Mouse (Mus musculus) cerebellum, adult (tissue): Measurements from ENCODE around the gene Acot6.

Source experiments
- ATAC-seq: cut with Nextera tagmentation; 2 replicates; pipeline ENCODE4 v1.9.2; 2017; ENCODE audit warnings: mild to moderate bottlenecking, moderate library complexity, mixed read lengths; ENCODE audit not compliant: insufficient number of reproducible peaks, low FRiP score, low TSS enrichment

Gene Acot6

DNA sequence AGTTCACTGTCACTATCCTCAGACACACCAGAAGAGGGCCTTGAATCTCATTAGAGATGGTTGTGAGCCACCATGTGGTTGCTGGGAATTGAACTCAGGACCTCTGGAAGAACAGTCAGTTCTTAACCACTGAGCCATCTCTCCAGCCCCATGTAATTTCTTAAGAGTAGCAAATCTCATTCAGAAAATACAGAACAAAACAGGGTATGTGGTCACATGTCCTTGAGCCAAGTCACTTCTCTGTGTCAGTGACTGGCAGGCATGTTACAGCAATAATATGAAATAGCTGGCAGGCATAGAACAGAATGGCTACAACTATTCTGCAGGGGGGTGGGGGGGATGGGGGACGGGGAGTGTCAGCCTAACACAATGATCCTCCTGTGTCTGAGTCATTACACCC is 383 bp upstream of the Acot6 start:
- no peak for ATAC-seq

DNA sequence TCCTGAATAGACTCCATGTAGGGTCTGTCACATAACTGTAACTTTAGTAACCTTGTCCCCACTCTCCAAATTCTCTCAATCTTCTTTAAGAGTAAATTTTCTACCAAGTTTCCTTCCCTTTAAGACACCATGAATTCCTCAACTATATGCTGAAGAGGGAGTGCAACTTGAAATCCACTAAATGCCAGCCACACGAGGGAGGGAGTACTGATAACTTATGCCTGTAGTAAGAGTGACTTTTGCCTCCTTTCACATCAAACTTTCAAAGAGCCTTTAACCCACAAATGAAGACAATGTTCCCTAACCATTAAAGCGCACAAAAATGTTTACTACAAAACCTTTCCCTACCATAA is 1.0 kb downstream of the Acot6 start:
- no peak for ATAC-seq

DNA sequence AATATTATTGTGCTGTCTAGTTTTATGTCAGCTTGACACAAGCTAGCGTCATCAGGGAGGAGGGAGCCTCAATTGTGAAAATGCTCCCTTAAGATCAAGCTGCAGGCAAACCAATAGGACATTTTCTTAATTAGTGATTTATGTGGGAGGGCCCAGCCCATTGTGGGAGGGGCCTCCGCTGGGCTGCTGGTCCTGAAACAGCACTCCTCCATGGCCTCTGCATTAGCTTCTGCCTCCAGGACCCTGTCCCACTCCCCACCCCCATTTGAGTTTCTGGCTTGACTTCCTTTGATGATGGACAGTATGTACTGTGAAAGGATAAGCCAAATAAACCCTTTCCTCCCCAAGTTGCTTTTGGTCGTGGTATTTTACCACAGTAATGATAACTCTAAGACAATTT is 6.6 kb downstream of the Acot6 start:
- no peak for ATAC-seq

DNA sequence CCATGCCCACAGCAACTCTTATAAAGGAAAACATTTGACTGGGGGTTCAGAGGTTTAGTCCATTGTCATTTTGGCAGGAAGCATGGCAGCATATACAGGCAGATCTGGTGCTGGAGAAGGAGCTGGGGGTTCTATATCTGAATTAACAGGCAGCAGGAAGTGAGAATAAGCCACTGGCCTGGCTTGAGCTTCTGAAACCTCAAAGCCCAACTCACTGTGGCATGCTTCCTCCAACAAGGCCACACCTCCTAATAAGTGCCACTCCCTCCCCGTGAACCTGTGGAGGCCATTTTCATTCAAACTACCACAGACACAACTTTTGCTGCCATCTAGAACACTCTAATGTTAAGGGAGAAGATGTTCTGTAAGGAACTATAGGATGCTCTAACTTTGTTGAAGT is 7.2 kb downstream of the Acot6 start:
- ATAC-seq, result no peak

DNA sequence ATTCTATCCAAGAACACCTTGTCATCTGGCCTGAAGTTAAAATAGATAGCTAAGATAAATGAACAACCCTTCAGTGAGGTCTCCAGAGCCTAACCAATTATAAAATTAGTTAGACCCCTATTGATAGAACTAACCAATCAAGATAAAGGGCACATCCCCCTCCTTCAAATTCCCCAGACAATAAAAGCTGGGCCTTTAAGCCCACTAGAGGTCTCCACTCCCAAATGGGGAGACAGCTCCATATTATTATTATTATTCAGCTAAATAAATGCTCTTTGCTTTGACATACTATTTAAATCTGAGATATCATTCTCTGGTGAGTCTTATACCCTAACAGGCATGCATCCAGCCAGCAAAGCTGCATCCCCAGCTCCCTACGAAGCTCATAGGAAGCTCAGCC is 9.5 kb downstream of the Acot6 start:
- ATAC-seq, result no peak

DNA sequence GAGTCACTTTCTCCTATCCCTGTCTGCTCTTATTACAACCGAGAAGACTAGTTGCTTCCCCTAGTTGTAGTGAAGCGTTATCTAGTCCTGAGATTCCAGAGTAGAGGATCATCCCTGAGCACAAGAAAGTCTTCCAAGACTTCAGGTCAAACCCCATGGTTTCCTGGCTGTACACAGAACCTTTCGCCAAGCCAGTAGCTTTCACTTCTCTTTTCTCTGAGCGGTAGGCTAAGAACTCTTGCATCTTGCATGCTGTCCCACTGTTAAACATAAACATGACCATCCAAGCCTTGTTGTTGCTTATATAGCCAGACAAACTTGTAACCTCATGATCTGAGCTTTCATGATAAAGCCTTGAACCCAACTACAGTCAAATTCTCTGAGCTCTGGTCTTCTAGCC is 10.4 kb downstream of the Acot6 start:
- ATAC-seq, result no peak

DNA sequence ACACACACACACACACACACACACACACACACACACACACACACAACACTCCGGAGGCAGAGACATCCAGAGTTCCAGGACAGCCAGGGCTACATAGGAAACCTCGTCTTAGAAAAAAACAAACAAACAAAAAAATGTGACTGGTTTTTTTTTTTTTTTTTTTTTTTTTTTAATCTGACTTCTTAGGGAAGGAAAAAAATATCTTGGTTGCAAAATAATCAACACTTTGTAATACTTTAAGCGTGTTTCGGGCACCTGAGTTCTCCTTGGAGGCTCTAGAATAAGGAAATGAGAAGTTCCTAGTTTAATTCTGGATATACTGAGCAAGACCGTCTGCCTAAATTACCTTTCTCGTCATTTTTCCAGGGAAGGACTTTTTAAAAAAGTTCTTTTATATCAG is 13.2 kb downstream of the Acot6 start:
- ATAC-seq, result no peak

DNA sequence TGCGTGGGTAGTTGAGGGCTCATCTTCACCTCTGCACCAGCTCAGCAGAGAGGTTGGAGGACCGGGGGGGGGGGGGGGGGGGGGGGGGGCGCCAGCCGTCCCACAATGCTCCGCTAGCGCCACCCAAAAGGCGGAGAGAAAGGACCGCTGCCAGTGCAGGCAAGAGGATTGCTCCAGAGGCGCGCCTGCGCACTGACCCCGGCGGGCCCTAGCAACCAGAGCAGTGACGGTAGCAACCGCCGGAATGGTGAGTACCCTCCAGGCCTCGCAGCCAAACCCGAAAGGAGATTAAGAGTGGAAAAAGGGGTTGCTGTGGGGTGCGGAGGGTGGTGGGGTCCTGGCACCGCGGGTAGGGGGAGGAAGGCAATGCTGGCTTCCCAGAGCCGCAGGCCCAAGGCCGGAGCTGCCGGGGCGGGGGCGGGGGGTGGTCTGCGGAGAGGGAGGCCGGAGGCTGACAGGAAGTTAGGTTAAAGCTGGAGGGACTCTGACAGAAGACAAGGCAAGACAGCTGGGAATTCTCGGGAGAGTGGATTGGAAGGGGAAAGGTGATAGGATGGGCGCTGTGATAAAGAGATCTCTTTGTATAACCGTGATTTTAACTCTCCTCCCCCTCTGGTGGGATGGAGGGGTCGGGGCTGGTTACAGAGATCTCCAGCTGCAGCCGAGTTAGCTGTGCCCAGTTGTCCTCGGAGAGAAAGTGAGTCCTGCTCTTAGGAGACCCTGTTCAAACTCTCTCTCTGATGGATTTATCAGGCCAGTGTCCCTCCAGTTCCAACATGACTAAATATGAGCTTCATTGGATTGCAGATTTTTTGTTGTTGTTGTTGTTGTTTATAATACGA is 13.9 kb downstream of the Acot6 start, which contains the start of gene Dnal1:
Dnal1 (plus strand) TSS at position 214 of the 842 bp plus-strand sequence.
- ATAC-seq, result peak; percentile 96

DNA sequence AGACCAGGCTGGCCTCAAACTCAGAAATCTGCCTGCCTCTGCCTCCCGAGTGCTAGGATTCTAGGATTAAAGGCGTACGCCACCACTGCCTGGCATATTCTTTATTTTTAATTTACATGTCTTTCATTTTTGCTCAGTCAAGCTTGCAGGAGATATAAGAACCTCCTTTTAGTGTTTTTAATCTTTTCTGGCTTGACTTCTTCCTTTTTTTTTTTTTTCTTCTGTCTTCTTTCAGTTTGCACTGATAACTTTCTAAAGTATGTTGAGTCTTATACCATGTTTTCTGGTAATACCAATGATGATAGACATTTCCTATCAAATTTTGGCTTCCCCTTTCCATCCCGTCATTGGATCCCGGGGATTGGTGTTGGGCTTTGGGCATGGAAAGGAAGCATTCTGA is 19.1 kb downstream of the Acot6 start:
- ATAC-seq, result no peak

DNA sequence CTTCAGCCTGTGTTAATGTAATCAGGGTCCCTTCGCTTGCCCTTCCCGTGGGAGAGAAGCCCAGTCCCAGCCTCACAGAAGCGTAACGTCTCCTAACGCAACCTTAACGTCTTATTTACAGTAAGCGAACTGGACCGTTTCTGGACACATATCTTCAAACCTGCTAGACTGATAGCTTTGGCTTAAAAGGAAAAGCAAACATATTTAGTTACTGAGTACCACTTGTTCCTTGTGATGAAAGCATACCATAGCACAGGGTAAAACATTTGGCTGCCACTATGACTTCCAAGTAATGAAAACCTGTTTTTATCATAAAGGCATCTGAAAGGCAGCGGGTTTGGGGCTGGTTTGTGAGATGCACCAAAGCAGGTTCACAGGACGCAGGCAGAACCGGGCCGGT is 25.4 kb downstream of the Acot6 start:
- no peak for ATAC-seq

DNA sequence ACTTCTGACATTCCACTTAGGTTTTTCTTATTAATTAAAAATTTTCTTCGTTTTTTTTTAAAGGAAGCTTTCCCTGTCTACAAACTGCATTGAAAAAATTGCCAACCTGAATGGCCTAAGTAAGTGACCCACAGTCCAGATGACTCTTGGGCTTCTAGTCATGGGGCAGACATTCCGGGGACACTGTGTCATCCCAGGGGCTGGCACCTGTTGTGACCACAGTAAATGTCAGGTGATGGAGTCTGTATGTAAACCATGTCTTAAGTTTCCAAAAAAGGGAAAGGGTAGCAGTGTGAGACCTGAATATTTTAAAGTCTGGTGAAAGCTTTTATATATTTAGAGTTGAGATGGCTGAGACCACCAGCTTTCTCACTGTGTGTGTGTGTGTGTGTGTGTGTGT is 26.4 kb downstream of the Acot6 start:
- no peak for ATAC-seq

DNA sequence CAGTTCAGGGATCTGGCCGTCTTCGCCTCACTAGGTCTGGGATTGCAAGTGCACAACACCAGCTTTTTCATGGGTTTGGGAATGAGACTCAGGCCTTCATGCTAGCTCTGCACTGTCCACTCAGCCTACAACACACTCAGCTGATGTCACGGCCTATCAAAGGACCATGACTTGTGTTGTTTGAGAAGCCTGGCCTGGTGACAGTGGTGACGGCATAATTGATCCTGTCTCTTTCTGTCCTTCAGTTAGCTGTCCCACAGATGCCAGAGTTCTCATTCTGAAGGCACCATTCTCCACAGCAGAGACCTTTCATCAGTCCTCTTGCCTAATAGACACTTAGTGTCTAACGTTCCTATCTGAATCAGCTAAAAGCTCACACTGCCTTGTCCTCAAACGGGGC is 28.1 kb downstream of the Acot6 start:
- ATAC-seq, result no peak

DNA sequence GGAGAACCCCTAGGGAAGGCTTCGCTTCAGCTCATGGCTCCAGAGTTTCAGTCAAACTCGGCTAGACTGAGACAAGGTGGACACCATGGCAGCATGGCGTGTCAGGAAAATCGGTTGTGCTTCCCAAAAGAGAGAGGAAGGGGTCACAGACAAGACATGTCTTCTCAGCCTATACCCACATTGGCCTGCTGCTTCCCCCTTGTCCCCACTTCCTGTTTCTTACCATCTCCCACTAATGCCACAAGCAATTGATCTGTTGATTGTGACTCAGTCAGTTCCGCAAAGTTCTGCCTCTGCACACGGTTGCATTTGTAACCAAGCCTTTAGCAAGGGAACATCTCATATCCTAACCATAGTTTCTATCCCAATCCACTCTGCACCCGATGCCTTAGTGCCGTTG is 29.5 kb downstream of the Acot6 start:
- ATAC-seq, result no peak

DNA sequence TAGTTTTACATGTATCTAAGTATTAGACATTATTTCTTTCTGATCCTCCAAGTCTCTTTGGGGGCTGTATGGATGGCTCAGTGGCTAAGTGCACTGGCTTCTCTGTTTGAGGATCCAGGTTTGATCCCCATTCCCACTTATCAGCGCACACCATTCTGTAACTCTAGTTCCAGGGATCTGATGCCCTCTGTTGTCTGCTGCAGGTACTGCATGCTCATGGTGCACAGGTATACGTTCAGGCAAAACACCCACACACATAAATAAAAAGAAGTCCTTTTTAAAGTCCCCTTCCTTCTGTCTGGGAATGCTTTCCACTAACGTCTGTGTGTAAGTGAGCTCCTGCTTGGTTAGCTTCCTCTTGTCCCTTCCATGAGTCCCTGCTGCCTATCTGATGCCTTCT is 31.8 kb downstream of the Acot6 start:
- ATAC-seq, result no peak

DNA sequence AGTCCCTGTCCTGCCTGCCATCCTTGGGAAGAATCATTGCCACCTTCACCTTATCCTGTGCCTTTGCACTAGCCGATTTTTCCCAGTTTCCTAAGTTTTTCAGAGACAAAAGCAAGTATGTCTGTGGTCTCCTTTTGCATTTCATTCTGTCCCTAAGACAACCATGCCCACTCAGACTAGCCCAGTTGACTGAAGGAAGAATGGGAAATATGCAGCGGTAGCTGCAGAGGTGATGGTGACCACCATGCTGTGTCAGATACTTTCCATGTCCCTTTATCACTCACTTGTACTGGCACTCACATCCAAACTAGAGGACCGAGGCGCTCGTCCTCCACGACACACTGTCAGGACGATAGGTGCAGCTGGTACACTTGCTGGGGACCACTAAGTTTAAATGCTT is 36.7 kb downstream of the Acot6 start:
- ATAC-seq, result no peak

DNA sequence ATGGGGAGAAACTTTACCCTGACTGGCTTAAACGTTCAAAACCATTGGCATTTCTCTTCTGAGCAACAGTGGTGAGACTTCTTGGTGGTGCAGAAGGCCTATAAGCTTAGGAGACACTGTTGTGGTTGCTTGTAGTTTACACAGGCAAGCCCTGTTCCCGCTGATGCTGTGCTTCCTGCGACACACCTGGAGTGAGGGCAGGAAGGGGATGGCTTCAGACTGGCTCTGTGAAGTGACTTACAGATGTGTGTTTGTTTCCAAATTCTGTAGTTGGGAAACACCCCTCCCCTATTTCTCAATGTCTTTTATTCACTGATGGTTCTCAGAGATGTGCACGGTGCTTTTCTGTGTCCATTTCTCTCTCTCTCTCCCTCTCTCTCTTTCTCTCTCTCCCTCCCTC is 39.7 kb downstream of the Acot6 start:
- no peak for ATAC-seq

DNA sequence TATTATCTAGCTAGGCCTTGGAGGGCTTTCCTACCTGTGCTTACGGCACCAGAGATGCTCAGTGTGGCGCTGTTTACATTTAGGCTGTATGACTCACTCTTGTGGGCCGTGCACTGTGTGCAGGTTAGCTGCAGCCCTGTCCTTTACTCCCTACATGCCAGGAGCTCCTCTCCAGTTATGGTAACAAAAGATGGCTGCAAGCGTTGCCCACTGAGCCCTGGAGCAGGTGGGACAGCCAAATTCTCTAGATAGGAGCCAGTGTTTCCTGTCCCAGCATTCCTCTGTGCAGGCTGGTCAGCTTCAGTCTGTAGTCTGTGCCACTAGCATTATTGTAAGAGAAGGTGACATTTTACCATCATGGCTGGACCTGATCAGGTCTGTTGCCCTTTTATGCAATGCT is 40.8 kb downstream of the Acot6 start:
- ATAC-seq, result no peak

DNA sequence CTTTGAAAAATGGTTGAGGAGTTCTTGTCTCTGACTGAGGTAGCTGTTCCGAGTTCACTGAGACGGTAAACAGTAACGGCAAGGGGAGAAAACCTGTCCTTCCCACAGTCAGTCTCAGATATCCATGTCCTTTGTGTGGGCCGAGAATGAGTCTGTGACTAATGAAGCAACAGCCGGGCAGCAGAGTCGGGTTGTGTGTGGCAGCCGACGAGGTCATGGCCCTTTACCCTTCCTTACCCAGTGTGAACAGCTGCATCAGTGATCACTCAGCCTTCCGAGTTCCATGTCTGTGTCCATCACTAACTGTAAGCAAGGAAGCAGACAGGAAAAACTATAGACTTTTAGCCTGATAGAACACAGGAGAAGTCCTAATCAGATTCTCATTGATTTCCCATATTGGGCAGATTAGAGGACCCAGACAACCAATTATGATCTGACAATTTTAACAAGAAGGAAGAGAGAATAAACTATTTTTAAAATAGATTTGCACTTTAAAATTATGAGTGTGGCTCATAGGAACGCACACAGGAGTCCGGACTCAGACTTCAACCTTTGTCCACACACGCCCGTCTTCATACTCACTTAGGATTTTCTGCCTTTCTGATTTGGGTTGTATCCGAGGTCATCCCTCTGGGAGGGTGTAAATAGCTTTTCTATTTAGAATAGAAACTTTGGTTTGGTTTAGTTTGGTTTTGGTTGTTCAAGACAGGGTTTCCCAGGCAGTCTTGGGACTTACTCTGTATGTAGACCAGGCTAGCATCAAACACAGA is 42.0 kb downstream of the Acot6 start:
- no peak for ATAC-seq

DNA sequence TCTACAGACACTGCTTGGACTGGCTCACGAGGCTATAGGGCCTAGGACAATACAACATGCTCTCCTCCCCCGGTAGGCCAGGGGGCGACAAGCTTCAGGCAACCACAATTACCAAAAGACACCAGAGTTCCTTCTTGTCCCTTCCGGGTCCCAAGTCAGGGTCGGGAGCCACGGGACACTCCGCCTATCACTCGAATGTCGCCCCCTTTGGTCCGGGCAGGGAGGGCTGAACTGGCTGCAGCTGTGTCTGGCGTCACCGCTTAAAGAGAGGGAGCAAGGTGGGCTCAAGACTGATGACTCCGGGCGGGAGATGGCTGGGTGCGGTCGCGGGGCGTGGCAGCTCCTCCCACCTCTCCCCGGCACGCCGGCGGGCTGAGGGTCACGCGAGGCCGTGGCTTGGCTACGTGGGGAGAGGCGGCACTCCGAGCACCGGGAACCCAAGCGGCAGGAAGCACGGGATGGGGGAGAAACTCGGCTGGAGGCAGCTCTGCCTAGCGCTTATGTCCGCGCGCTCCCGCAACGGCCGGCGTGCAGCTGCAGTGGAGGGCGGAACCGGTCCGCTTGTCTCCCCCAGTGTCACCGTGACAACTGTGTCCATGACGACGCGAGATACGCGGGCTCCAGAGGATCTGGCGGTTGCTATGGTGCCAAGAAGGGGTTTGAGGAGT is 47.6 kb downstream of the Acot6 start, which contains the start of gene Pnma1:
Pnma1 (minus strand) TSS at position 536 of the 668 bp plus-strand sequence.
- peak; percentile 53; the same call in 1 of the 2 replicates for ATAC-seq

DNA sequence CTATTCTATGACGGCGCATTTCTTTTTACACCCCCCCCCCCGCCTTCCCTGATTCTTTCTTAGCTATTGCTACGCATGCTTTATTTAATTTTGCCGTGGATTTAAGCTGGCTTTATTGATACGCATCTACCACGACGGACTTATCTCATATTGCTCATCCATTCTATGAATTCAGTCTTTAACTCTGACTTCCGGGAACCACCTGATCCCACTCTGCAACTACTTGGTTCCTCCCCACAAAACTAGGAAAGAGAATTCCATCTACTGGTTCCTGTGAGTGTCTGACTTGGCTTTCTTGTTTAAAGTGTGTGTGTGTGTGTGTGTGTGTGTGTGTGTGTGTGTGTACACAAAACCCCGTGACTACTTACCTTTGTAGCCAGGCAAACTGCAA is 48.2 kb downstream of the Acot6 start:
- no peak for ATAC-seq

DNA sequence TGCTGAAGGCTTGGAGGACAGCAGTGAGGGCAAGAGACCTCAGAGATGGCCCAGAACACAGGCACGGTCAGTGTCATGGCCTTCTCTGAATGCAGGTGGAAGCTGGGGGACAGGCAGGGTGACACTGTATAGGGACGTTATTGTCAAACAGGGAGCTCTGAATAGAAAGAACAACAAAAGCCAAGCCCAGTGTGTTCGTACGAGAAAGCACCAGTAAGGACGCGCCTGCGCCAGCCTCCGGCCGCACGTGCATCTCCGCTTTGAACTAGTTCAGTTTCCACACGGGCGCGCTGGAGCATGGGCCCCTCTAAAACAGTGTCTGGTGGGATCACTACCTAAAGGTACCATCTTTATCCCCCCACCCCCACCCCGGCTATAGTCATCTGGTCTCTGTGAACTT is 49.5 kb downstream of the Acot6 start:
- no peak for ATAC-seq
